Mouse (Mus musculus): ENCODE results near the gene Slc17a9.
A peak's percentile ranks its signal among the peaks of the same experiment; 100 is the strongest.

The Slc17a9 gene

DNA sequence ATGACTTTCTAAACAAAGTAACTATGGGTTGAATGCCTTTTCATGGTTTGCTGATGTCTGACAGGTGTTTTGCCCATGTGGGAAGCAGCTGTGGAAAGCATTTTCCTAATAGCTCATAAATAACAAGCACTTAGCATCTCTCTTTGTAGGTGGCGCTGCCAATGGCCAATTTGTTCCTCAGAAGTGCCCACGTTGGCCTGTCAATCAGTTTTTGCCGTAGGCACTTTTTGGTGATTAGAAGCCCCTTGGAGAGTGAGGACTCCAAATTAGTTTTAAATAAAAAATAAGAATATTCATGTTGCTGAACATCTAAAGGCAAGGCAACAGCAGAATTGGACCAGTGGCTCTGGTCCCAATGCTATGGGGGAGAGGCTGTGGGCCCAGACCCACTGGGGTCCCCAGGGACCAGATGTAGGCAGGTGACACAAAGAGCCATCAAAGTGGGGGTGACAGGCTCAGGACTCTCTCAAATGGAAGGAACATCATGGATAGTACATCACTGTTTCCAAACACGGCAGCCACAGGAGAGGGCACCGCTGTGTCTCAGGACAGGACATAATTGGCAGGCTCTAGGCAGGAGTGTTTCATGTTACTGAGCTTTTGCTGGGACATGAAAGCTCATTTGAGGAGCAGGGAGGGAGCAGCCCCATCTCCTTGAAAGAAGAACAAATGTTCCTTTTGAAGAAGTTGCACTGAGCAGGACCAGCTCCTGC lies 30.1 kb downstream of the Slc17a9 start:
- no peak for DNase-seq (ENCODE audit: low read depth, low spot score)

GRCm38 (mm10) chr2:180755896-180756295 lies 30.8 kb downstream of the Slc17a9 start:
- DNase-seq (ENCODE audit: low read depth, low spot score), result no peak

DNA sequence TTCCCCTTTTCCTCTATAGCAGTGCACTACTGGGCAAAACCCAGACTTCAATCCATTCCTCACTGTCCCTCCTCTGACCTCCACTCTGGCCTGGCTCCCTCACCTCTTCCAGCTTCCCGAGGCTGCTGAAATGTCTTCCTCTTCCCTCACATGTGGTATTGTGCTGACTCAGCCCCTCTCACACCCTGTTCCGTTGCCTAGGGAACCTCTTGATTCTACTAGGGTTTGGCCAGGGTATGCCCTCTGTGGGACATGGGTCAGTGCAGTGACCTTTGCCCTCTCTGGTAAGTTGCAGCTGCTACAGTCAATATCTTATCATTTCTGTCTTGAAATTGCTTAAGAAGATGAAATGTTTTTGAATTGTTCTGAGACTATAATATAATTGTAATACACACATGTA lies 31.7 kb downstream of the Slc17a9 start:
- no peak for DNase-seq (ENCODE audit: low read depth, low spot score)

GRCm38 (mm10) chr2:180758513-180759263 lies 33.6 kb downstream of the Slc17a9 start:
- no peak for DNase-seq (ENCODE audit: low read depth, low spot score)

- no peak for DNase-seq (ENCODE audit: low read depth, low spot score)
Measured at GRCm38 (mm10) chr2:180764986-180765385, 39.9 kb downstream of the Slc17a9 start.

DNA sequence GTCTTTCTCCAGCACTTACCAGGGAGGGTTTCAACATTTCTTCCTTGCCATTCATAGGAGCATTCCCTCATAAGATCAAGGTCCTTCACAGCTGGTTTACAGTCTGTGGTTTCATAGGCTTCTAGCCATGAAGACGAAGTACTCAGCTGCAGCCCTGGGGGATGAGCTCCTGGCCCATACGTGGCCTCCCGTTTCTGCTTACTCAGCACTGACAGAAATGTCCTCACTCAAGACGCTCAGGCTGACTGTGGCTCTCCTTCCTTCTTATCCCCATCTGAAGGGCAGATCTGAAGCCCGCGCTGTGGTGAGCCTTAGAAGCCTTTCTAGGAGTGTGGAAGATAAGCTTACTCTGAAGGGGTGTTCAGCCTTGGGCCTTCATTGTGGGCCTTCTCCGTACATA lies 40.6 kb downstream of the Slc17a9 start:
- no peak for DNase-seq (ENCODE audit: low read depth, low spot score)

DNA sequence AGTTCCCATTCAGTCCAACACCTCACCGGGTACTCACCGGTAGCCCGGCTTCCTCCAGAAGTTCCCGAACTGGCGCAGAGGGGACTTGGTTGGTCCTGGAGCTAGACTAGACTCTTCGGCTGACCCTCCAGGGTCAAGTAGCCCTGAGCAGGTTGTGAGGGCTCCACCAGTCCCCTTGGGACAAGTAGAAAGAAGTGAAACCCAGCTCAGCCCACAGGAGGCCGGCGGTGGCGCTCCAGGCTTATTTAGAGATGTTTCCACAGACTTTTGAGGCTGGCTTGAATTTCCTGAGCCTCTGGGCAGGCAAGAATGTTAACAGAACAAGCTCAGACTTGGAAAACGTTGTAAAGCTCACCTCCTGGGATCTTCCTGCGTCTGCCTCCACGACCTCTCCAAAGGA lies 50.2 kb downstream of the Slc17a9 start:
- no peak for DNase-seq (ENCODE audit: low read depth, low spot score)

DNA sequence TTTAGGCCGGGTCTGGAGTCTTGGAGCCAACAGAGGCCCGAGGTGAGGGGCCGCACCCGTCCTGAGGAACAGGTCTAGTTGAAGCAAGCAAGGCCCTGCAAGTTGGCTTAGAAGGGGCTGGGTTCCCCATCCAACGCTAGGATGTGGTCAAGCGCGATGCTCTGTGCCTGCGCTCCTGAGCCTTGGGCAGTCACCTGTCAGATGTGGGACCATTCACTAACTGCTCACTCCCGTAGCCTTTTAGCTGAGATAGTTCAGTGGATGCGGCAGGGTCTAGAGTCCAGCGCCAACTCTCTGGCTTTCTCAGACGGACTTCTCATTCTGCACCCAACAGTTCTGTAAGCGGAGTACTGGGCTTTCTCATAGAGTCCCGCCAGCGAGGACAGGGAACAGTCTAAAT lies 50.6 kb downstream of the Slc17a9 start:
- DNase-seq (ENCODE audit: low read depth, low spot score), result no peak

DNA sequence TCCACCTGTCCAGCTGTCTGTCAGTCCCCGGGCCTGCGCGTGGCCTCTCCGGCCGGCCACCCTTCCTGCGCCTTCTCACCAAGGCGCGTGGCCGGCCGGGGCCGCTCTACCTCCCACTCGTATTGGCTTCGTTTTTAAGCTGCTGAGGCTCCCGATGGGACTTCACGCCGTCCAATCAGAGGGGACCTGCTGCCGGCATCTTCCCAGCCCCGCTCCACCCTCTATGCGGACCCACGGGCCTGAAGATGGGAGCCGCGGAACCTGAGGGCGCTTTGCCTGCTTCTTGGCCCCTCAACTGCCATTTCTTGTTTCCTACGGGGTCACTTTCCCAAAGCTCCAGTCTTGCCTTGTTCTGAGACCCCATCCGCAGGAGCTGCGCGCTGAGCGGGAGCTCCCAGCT lies 51.7 kb downstream of the Slc17a9 start, which contains the start of gene Bhlhe23:
Gene Bhlhe23 (minus strand): TSS at position 108 of the 400 bp plus-strand sequence.
- no peak for DNase-seq (ENCODE audit: low read depth, low spot score)

DNA sequence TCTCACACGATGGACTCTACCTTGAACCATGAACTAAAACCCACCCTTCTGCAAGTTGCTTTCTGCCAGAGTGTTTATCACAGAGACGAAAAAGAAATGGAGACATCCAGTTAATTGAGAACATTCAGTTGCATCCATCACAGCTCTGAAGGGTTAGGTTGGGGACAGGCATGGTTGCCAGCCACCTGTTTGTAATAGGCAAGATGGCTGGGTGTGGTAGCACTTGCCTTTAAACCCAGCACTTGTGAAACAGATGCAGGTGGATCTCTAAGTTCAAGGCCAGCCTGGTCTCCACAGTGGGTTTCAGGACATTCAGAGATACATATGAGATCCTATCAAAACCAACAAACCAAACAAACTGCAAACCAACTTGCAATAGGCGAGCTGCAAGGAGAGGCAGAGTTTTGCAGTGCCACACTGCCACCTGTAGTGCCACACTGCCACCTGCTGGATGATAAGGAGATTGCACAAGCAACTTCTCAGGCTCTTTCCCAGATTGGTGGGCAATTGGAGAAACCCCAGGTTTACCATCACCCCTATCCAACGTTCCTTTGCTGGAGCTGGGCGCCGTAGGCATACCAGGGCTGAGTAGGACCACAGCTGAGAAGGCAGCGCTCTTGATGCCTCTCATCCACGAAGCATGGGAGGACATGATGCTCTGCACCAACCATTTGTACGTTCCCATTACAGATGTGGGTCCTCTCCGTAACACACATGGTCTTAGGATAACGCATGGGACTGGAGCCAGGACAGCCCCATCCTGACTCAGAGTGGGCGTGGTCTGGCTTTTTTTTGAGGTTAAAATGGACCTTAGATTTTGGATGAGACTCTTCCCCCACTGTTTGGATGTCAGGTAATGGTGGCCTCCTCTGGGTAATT lies 54.4 kb downstream of the Slc17a9 start:
- DNase-seq (ENCODE audit: low read depth, low spot score), result peak; percentile 49

- DNase-seq (ENCODE audit: low read depth, low spot score), result no peak
Measured at GRCm38 (mm10) chr2:180780282-180780681, 55.2 kb downstream of the Slc17a9 start.

GRCm38 (mm10) chr2:180786732-180787131 lies 61.7 kb downstream of the Slc17a9 start:
- no peak for DNase-seq (ENCODE audit: low read depth, low spot score)

DNA sequence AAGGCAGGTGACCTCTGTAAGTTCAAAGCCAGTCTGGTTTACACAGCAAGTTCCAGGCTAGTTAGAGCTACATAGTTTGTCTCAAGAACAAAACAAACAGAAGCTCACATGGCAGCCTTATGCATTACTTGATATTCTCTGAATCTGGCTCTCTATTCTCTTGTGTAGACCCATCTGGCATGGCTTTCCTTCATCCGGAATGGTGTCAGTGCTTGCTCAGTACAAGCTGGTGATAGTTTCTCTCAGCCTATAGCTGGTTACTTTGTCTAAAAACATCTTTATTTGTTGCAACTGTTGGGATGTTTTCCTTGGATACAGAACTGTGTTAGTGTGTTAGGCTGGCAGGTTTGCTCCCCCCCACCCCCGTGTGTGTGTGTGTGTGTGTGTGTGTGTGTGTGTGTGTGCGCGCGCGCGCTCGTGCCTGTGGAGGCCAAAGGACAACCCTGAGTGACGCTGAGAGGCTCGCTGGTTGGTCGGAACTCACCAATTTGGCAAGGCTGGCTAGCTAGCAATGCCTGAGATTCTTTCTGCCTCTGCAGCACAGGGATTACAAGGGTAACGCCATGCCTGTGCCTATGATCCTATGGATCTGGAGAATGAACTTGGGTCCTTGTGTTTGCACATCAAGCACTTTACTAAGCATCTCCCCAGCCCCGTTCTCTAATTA lies 62.6 kb downstream of the Slc17a9 start:
- DNase-seq (ENCODE audit: low read depth, low spot score), result no peak

- no peak for DNase-seq (ENCODE audit: low read depth, low spot score)
Measured at GRCm38 (mm10) chr2:180788386-180788785, 63.3 kb downstream of the Slc17a9 start.

DNA sequence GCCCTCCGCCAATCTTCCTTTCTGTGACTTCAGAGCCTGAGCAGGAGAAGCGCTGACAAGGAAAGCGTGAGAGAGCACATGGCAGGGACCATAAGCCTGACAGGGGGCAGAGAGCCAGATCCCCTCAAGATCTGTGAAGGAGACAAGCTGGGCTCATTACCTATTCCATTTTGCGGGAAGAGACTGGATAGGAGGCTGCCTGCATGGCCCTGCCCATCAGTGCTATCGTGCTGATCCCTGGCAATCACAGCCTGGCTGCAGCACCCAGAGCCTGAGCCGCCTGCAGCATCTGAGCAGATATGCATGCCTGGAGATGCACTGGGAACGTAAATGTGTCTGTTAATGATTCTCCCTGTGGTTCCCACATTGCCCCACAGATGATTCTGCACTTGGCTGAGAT lies 63.8 kb downstream of the Slc17a9 start:
- DNase-seq (ENCODE audit: low read depth, low spot score), result peak; percentile 65

DNA sequence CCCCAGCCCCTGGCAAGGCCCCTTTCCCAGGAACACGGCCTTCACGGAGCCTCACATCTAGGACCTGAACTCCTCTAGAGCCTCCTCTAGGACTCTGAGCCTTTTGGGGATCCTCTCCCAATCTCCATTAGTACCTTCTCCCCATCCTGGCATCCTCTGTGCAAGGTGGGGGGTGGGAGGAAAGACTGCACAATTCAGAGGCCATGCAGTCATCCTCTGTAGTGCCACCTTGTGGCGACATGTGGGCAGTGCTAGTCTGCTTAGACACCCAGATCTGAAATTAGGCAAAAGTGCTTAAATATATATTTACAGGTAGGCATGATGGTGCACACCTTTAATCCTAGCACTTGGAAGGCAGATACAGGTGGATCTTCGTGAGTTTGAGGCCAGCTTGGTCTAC lies 66.6 kb downstream of the Slc17a9 start:
- DNase-seq (ENCODE audit: low read depth, low spot score), result no peak

Measured in brain, embryonic 18.5 days (tissue).